Mouse (Mus musculus): ENCODE measurements at regions not wholly inside any gene's neighbourhood (a gene's known extent, or its start where the extent isn't known, plus 50 kb on each side); places are given as distances from the start of the nearest gene placed in this dataset.

- no peak for TF ChIP-seq CTCF (IDR thresholded peaks at IDR 0.05)
- no peak for DNase-seq (ENCODE audit: low read depth, low spot score)
- ATAC-seq, result no peak
- peaks cover 4% of the 10 kb centered on the region for H3K27me3 ChIP-seq
- in situ Hi-C loops (cut with MboI; ENCODE audit: low pct_unique_long_range_greater_than_20kb), result no loop called here
- POLR2A ChIA-PET, result interaction anchor here (0.6 to 0.7 kb wide), 2 partner anchors 67 to 279 kb away, joined by 5 to 7 read pairs; no protein-coding TSS in a partner anchor
- CTCF ChIA-PET, result no interaction called here
Observed at GRCm38 (mm10) chr1:42472495-42473230, 222.9 kb upstream of the Pou3f3 start.

GRCm38 (mm10) chr1:42474197-42474596 lies 221.4 kb upstream of the Pou3f3 start:
- H3K27me3 ChIP-seq, result peaks cover 4% of the 10 kb centered on the region
- DNase-seq (ENCODE audit: low read depth, low spot score) (no peak), ATAC-seq (no peak)
- TF ChIP-seq CTCF (IDR thresholded peaks at IDR 0.05), result no peak
- in situ Hi-C loops (cut with MboI; ENCODE audit: low pct_unique_long_range_greater_than_20kb), result no loop called here
- POLR2A ChIA-PET, result no interaction called here
- CTCF ChIA-PET, result no interaction called here

- ATAC-seq (no peak), DNase-seq (ENCODE audit: low read depth, low spot score) (no peak)
- ChIA-PET CTCF (no interaction called here), POLR2A (no interaction called here)
- in situ Hi-C loops (cut with MboI; ENCODE audit: low pct_unique_long_range_greater_than_20kb), result no loop called here
- no peak for TF ChIP-seq CTCF (IDR thresholded peaks at IDR 0.05)
- H3K27me3 ChIP-seq, result peaks cover 4% of the 10 kb centered on the region
Observed at GRCm38 (mm10) chr1:42474831-42475230, 220.7 kb upstream of the Pou3f3 start.

GRCm38 (mm10) chr1:42475629-42476028 lies 219.9 kb upstream of the Pou3f3 start:
- CTCF ChIA-PET, result no interaction called here

GRCm38 (mm10) chr1:42480348-42480920 lies 215.1 kb upstream of the Pou3f3 start:
- no peak for TF ChIP-seq CTCF (IDR thresholded peaks at IDR 0.05)
- H3K27me3 ChIP-seq, result no peaks in the 10 kb centered on the region
- in situ Hi-C loops (cut with MboI; ENCODE audit: low pct_unique_long_range_greater_than_20kb), result no loop called here
- DNase-seq (ENCODE audit: low read depth, low spot score) (no peak), ATAC-seq (no peak)
- CTCF ChIA-PET, result no interaction called here
- POLR2A ChIA-PET, result no interaction called here

More at GRCm38 (mm10) chr1:42475629-42476028, 219.9 kb upstream of the Pou3f3 start:
- H3K27me3 ChIP-seq, result peaks cover 4% of the 10 kb centered on the region
- POLR2A ChIA-PET, result no interaction called here
- TF ChIP-seq CTCF (IDR thresholded peaks at IDR 0.05), result no peak
- ATAC-seq, result no peak
- no peak for DNase-seq (ENCODE audit: low read depth, low spot score)
- in situ Hi-C loops (cut with MboI; ENCODE audit: low pct_unique_long_range_greater_than_20kb), result no loop called here

- in situ Hi-C loops (cut with MboI; ENCODE audit: low pct_unique_long_range_greater_than_20kb), result no loop called here
- ATAC-seq, result no peak
- CTCF ChIA-PET, result no interaction called here
- no peak for TF ChIP-seq CTCF (IDR thresholded peaks at IDR 0.05)
- no peak for DNase-seq (ENCODE audit: low read depth, low spot score)
- POLR2A ChIA-PET, result no interaction called here
- peaks cover 12% of the 10 kb centered on the region for H3K27me3 ChIP-seq
Observed at GRCm38 (mm10) chr1:42489563-42489962, 206.0 kb upstream of the Pou3f3 start.

- in situ Hi-C loops (cut with MboI; ENCODE audit: low pct_unique_long_range_greater_than_20kb), result no loop called here
- CTCF ChIA-PET, result no interaction called here
- peaks cover 12% of the 10 kb centered on the region for H3K27me3 ChIP-seq
- POLR2A ChIA-PET, result interaction anchor here (0.6 kb wide), 1 partner anchor 220 kb away, joined by 3 read pairs; no protein-coding TSS in a partner anchor
- DNase-seq (ENCODE audit: low read depth, low spot score), result no peak
- ATAC-seq, result no peak
- TF ChIP-seq CTCF (IDR thresholded peaks at IDR 0.05), result no peak
Observed at GRCm38 (mm10) chr1:42490856-42491643, 204.5 kb upstream of the Pou3f3 start.

GRCm38 (mm10) chr1:42491644-42492277 lies 203.8 kb upstream of the Pou3f3 start:
- no peak for TF ChIP-seq CTCF (IDR thresholded peaks at IDR 0.05)
- ChIA-PET POLR2A (interaction anchor here (0.6 kb wide), 1 partner anchor 219 kb away, joined by 3 read pairs; no protein-coding TSS in a partner anchor), CTCF (no interaction called here)
- DNase-seq (ENCODE audit: low read depth, low spot score) (no peak), ATAC-seq (no peak)
- peaks cover 12% of the 10 kb centered on the region for H3K27me3 ChIP-seq
- in situ Hi-C loops (cut with MboI; ENCODE audit: low pct_unique_long_range_greater_than_20kb), result no loop called here

GRCm38 (mm10) chr1:42496022-42496421 lies 199.5 kb upstream of the Pou3f3 start:
- H3K27me3 ChIP-seq, result peaks cover 7% of the 10 kb centered on the region
- CTCF ChIA-PET, result no interaction called here
- ATAC-seq, result no peak
- in situ Hi-C loops (cut with MboI; ENCODE audit: low pct_unique_long_range_greater_than_20kb), result no loop called here
- DNase-seq (ENCODE audit: low read depth, low spot score), result no peak
- POLR2A ChIA-PET, result no interaction called here
- no peak for TF ChIP-seq CTCF (IDR thresholded peaks at IDR 0.05)

GRCm38 (mm10) chr1:42496433-42496832 lies 199.1 kb upstream of the Pou3f3 start:
- peaks cover 10% of the 10 kb centered on the region for H3K27me3 ChIP-seq
- CTCF ChIA-PET, result no interaction called here
- DNase-seq (ENCODE audit: low read depth, low spot score) (no peak), ATAC-seq (no peak)
- in situ Hi-C loops (cut with MboI; ENCODE audit: low pct_unique_long_range_greater_than_20kb), result no loop called here
- POLR2A ChIA-PET, result interaction anchor here (0.6 kb wide), 1 partner anchor 264 kb away, joined by 3 read pairs; no protein-coding TSS in a partner anchor
- TF ChIP-seq CTCF (IDR thresholded peaks at IDR 0.05), result no peak

Data from Patski (cell line).